Mouse (Mus musculus): ENCODE results near the gene Baiap2. TPM values are rescaled to one million over a fixed set of nuclear protein-coding genes. Genes with fewer than 3 reads are reported as not detected.

The Baiap2 gene
- 21.6 to 27.4 TPM (median 24.2 TPM) in 4 replicates for total RNA-seq (2023)

GRCm38 (mm10) chr11:119942727-119943427, at the start of gene Baiap2:
Gene Baiap2, plus strand, starts transcription at chr11:119942763.

DNA sequence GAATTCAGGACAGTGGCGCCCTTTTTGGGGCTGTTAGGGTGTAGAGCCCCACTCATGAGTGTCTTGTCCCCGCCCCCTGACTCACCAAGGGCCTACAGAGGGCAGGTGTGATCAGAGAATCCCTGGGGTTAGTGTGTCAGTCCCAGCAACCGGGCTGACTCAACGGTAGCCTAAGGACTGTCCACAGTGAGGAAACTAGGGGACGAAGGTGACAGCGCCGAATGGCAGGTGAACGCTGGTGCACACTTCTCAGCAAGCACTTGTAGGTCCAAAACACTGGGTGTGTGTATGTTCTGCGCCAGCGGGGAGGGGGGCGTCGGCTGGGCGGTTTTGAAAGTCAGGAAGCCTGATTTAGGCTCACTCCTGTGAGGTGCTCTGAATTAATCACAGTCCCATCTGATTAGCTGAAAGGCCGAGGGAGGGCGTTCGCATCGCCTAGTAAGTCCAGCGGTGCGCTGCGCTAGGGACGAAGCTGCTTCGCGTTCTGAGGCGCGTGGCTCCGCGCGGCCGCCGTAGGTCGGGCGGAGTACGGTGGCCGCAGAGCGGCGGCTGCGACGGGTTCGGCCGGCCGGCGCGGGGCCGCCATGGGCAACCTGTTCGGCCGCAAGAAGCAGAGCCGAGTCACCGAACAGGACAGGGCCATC, 29.1 kb upstream of the Baiap2 start, which contains the start of gene Chmp6:
Gene Chmp6, plus strand, starts transcription at position 151 of the 644 bp plus-strand sequence.

GRCm38 (mm10) chr11:120046553-120047191, 104.1 kb downstream of the Baiap2 start, which contains the start of gene Aatk:
Gene Aatk, minus strand, starts transcription at chr11:120047167.

Other genes with a start within 250 kb of the Baiap2 start
- gene Chmp6, start 29.3 kb upstream of the Baiap2 start, total RNA-seq (2023), result 24.3 to 34.3 TPM (median 28.6 TPM) in 4 replicates
- 0.12 to 0.24 TPM (median 0.14 TPM) in 3 of 4 replicates, not detected in the other for gene Aatk, start 104.4 kb downstream of the Baiap2 start, total RNA-seq (2023)
- gene Cep131, start 144.1 kb downstream of the Baiap2 start, total RNA-seq (2023), result 16.3 to 18.8 TPM (median 17.4 TPM) in 4 replicates
- gene Tepsin, start 156.0 kb downstream of the Baiap2 start, total RNA-seq (2023), result 15.9 to 20.5 TPM (median 19.4 TPM) in 4 replicates
- 28.1 to 38.5 TPM (median 32.8 TPM) in 4 replicates for gene Ndufaf8, start 156.2 kb downstream of the Baiap2 start, total RNA-seq (2023)
- 89.6 to 117 TPM (median 102 TPM) in 4 replicates for gene Slc38a10, start 208.6 kb downstream of the Baiap2 start, total RNA-seq (2023)